Mouse (Mus musculus) T-helper 1 cell (primary cell): ENCODE measurements at regions not wholly inside any gene's neighbourhood (a gene's known extent, or its start where the extent isn't known, plus 50 kb on each side); places are given as distances from the start of the nearest gene placed in this dataset.
"Not testable (repeated sequence)": the region's sequence is repeated elsewhere in the genome, so short reads cannot be mapped to it uniquely, and the experiment has no call there.

ENCODE experiments used
- in situ Hi-C: fragments of 300-600 bp; cut with MboI, MseI; formaldehyde crosslinking; loops from one replicate; pipeline ENCODE4 v1.15.1; 2025; ENCODE audit warnings: high pct_unique_total_duplicates

- in situ Hi-C loops, result no loop called here
Measured at GRCm38 (mm10) chr1:107677404-107677803, 87.6 kb downstream of the Serpinb8 start.

DNA sequence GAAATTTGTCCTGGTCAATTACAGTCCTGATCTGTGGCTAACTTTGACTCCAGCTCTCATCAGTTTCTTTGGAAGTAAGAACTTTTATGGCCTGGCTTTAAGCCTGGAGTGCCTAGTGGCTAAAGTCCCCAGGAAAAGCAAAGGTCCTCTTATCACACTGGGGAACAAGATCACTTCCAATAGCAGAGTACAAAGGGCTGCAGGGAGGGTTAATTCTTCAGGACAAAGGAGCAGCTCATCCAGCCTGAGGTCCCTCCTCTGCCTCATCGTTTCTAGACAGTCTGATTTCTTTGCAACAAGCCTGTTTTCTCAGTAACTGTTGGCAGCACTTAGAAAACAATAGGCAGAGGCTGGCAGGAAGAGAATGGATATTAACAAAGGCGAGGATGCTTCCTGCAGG is 107.1 kb downstream of the Serpinb8 start:
- in situ Hi-C loops, result no loop called here

DNA sequence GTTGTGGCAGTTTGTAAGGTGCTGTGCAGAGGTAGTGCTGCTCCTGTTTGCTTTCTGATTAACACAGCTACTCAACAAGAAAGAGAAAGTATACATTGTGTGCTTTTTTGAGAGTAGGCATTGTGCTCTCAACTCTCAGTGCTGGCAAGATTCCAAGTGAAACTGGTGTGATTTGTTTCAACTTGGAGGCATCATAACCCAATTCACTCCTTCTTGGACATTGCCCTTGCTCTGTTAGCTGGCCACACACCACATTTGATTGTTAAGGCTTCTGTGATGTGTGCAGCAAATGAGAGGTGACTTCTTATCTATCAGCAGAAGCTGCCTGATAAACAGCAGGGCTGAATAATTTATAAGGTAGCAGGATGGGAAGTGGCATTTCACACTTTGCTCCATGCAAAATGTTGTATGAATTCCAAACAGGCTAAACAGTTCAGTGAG is 116.3 kb downstream of the Serpinb8 start:
- in situ Hi-C loops, result no loop called here

GRCm38 (mm10) chr1:107708601-107709000 is 118.8 kb downstream of the Serpinb8 start:
- in situ Hi-C loops, result no loop called here

DNA sequence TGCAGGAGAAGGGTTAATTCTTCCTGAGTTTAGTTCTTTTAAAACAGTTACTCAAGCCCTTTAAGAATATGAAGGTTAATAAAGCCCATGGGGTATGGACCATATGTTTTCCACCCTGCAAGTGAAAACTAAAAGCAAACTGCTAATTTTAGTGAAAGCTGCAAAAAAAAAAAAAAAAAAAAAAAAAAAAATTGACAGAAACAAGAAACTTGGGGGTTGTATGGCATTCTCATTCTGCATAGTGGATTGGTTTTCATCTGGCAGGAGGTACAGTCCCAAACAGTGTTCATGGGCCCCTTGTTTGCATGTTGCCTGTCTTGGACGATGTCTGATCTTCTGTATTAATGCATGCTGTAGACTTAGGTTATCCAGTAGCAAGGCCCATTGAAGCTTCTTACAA is 125.1 kb downstream of the Serpinb8 start:
- in situ Hi-C loops, result no loop called here

DNA sequence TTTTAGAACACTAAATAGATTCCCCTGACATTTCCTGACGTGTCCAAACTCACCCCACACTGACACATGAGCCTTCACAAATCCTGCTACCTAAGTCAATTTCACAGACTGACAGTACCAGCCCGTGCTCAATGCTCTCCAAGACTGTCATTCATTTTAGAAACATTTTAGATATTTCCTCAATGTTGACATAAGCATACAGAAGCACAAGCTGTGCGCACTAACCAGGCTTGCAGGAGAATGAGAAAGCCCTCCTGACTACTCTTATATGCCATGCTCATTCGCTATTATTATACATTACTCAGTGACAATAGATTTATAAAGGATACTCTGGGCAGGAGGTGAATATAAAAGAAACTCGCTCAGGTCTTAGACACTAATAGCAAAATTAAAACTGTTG is 129.5 kb downstream of the Serpinb8 start:
- in situ Hi-C loops, result no loop called here

DNA sequence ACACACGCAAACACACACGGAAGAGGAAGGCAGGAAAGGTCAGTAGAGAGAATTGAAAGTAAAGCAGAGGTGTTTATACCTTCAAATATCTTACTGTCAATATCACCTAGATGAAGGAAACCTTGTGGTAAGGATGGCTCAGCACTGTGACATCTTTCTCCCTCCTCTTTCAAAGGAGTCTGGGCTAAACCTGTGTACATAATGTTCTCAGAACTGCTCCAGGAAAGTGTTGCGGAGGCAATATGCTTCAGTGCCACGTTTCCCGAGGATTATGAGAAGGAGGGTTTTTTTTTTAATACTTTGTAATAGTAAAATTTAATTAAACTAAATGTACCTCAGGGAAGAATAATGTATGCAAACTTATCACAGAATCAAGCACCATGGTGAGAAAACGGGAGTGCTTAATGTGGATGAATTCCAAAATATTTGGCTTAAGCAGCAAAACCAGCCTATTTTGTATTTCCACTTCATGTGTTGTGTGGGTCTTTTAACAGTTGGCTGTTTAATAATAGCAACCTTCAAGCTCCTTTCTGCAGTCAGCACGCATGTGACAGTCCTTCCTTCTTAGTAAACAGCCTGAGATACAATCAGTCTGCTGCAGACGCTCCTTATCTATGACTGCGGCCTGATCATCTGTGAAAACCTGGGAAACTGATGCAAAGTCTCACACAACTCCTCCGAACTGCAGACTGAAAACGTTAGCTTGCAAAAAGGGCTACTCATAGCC is 138.5 kb downstream of the Serpinb8 start:
- in situ Hi-C loops, result no loop called here

- in situ Hi-C loops, result no loop called here
Measured at GRCm38 (mm10) chr1:107765307-107765706, 175.5 kb downstream of the Serpinb8 start.

GRCm38 (mm10) chr1:107767198-107767947 is 177.6 kb downstream of the Serpinb8 start:
- in situ Hi-C loops, result no loop called here

GRCm38 (mm10) chr1:107772967-107773366 is 183.2 kb downstream of the Serpinb8 start:
- in situ Hi-C loops, result no loop called here

DNA sequence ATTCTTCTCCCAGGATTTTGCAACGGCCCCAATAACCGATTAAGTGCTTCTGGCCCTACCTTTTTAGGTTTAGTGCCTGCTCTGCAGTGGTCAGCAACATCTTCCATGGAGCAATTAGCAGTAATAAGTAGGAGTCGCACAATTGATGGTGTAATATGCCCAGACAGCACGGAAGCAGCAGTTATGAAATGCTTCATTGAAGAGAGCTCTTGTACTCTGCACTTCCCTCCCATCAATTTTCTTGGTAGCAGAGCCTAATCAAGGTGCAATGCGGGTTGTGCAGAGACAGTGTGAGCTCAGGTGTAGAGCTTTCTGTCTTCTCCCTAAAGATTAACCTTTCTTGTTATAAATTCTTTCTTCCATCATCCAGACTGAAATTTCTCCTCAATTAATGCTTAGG is 193.3 kb downstream of the Serpinb8 start:
- in situ Hi-C loops, result no loop called here

DNA sequence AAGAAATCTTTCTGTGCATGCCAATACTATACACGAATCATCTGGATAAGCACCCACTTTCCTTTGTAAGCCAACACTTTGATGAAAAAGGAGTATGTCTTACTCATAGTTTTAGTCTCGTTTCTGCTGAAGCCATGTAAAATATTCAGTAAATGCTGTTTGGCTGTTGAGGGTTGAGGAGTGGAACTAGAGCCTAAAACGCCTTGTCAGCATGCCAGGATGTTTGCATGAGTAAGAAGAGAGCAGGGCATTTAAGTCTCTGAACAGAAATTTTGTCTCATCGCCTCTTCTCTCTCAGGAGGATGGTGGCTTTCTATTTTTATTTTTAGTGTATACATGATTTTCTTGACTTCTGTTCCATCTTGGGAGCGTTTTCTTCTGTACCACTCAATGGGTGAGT is 216.0 kb downstream of the Serpinb8 start:
- in situ Hi-C loops, result no loop called here

DNA sequence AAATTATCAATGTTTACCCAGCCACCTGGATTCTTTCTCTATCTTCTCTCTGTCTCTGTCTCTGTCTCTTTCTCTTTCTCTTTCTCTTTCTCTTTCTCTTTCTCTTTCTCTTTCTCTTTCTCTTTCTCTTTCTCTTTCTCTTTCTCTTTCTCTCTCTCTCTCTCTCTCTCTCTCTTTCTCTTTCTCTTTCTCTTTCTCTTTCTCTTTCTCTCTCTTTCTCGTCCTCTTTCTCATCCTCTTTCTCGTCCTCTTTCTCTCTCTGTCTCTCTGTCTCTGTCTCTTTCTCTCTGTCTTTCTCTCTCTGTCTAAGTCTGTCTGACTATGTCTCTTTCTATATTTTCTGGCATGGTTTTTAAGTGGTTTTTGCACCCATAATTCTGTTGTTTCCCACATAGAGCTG is 217.6 kb downstream of the Serpinb8 start:
- in situ Hi-C loops, result not testable (repeated sequence)

DNA sequence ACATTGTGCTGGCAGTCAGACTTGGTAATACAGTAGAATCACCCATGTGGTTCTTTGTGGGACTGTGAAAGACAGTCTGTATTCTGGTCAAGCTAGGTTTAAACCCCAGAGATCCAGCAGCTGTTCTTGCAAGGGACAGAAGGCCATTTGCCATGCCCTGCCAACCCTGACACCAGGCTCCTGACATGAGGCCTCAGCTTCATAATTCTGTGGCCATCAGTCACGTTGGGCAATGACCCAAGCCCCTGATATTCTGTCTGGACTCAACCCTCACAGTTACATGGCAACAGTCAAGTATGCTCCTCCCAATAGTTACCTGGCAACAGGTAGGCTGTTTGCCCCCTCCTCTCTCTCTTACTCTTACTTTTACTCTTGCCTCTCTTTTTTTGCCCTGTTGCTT is 221.3 kb downstream of the Serpinb8 start:
- in situ Hi-C loops, result no loop called here

GRCm38 (mm10) chr1:107811859-107812258 is 222.1 kb downstream of the Serpinb8 start:
- in situ Hi-C loops, result no loop called here

- in situ Hi-C loops, result no loop called here
Measured at GRCm38 (mm10) chr1:107837877-107838276, 248.1 kb downstream of the Serpinb8 start.

GRCm38 (mm10) chr1:107852386-107852785 is 262.6 kb downstream of the Serpinb8 start:
- in situ Hi-C loops, result no loop called here

GRCm38 (mm10) chr1:107853001-107853400 is 263.2 kb downstream of the Serpinb8 start:
- in situ Hi-C loops, result no loop called here

DNA sequence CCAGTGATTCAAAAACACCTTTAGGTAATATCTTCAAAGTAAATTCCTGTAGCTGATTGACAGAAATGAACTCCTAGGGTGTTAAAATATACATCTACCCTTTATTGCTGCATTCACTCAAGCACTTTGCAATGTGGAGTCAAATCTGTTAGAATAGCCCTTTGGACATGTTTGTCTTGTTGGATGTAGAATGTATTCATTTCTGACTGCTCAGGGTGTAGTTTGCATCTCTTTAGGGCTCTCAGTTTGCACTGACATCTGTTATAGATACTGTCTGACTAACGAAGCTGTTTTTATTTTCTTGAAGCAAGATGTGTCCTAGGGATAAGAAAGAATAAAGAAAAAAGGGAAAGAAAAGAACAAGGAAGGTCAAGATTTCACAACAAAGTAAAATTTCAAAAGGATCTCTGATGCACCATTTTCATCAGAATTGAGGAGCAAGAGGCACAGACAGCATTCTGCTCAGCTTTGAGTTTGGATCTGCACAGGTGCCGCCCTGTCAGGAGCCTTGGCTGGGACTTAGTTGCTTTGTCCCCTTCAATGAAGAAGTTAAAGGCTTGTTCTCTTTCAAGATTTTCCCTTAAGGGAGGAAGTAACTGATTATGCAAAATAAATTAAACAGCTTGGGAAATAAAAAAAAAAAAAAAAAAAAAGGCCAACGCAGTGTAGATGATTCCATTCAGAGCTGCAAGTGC is 308.1 kb downstream of the Serpinb8 start:
- in situ Hi-C loops, result loop anchor here (5.0 kb wide), 1 partner anchor 49 kb away; no protein-coding TSS in a partner anchor

DNA sequence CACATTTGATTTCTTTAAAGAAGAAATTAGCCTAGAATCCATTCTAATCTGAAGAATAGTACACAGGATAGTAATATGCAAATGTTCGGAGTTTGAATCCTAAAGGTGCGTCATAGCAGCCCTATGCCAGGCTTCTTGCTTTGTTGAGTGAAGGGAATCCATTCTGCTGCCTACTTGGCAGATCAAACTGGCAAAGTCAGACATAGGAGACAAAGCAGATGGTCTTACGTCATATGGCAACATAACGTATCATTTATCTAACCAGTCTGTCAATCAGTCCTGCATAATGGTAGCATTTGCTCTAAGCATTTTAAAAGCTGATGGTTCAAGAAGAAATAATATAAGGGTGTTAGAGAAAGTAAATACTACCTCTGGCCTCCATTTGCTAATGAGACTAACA is 309.5 kb downstream of the Serpinb8 start:
- in situ Hi-C loops, result loop anchor here (5.0 kb wide), 1 partner anchor 48 kb away; no protein-coding TSS in a partner anchor

GRCm38 (mm10) chr1:107900449-107900848 is 310.6 kb downstream of the Serpinb8 start:
- in situ Hi-C loops, result no loop called here

- in situ Hi-C loops, result no loop called here
Measured at GRCm38 (mm10) chr1:107900913-107901312, 311.1 kb downstream of the Serpinb8 start.
